In genomic region chr11:45550376-45550775, GRCm38 (mm10) we compare ENCODE assay signal across 22 mouse cellular contexts.
A peak's percentile ranks its signal among the peaks of the same experiment; 100 is the strongest.
DNase-seq lines count a peak whose midpoint lies in the region; ATAC-seq lines count a peak whose summit lies in the region.
"Had no signal": no experiment of that assay in that cellular context is flagged by ENCODE, and none has a peak within 500 bp of the region (broad histone marks: within the 10 kb centered on the region; RNA-seq: fewer than 3 reads in every experiment).

No protein-coding gene starts in this region.

- no peaks in the 10 kb centered on the region for H3K9me3 ChIP-seq in kidney, embryonic 15.5 days (replicated peaks)
- no peaks in the 10 kb centered on the region for H3K9me3 ChIP-seq in limb, embryonic 10.5 days (replicated peaks)
- no peaks in the 10 kb centered on the region for H3K9me3 ChIP-seq in neural tube, embryonic 14.5 days (ENCODE audit: control insufficient read depth, low read length)
- H3K9me3 ChIP-seq: embryonic facial prominence, embryonic 15.5 days; heart, embryonic 13.5 days had no signal

- peaks cover 19% of the 10 kb centered on the region for H3K27me3 ChIP-seq in kidney, embryonic 15.5 days
- H3K27me3 ChIP-seq in limb, embryonic 10.5 days (ENCODE audit: low read depth, poor library complexity, severe bottlenecking) = peaks cover 29% of the 10 kb centered on the region
- H3K27me3 ChIP-seq in neural tube, embryonic 14.5 days (ENCODE audit: control insufficient read depth, insufficient read depth, low read length) = no peaks in the 10 kb centered on the region
- H3K27me3 ChIP-seq: heart, embryonic 13.5 days had no signal

- 0 out of 2 replicates have a peak overlapping the region, but pooled peaks have one; percentile 7 for H3K4me2 ChIP-seq in kidney, embryonic 15.5 days
- no peak overlapping the region for H3K4me2 ChIP-seq in neural tube, embryonic 14.5 days (ENCODE audit: low read depth, low read length)
- H3K4me2 ChIP-seq: embryonic facial prominence, embryonic 15.5 days; heart, embryonic 13.5 days; liver, embryonic 11.5 days had no signal

- H3K4me1 ChIP-seq in kidney, embryonic 15.5 days = peaks cover 7% of the 10 kb centered on the region; the same call in 1 of the 2 replicates
- H3K4me1 ChIP-seq in limb, embryonic 10.5 days = peaks cover 61% of the 10 kb centered on the region
- peaks cover 7% of the 10 kb centered on the region; the same call in 1 of the 2 replicates for H3K4me1 ChIP-seq in neural tube, embryonic 14.5 days (ENCODE audit: control insufficient read depth, insufficient read depth, low read length)
- H3K4me1 ChIP-seq: embryonic facial prominence, embryonic 15.5 days had no signal

- WGBS in kidney, embryonic 15.5 days = 22% methylated on average over 7 of the region's 7 CpGs
- WGBS in limb, embryonic 10.5 days = 15% methylated on average over 7 of the region's 7 CpGs
- WGBS in neural tube, embryonic 14.5 days = 16% methylated on average over 7 of the region's 7 CpGs

- peak; percentile 28 for DNase-seq in embryo, embryonic 11 days
- DNase-seq in embryo, embryonic 10 days (ENCODE audit: low spot score) = no peak
- no peak for DNase-seq in kidney, postnatal 4 days
- DNase-seq in limb, embryonic 10.5 days (ENCODE audit: low spot score) = peak; percentile 79
- no peak for DNase-seq in lung, postnatal 10 days
- DNase-seq: adrenal gland, postnatal 10 days; cerebellum, adult 9-11 months; gastrocnemius, postnatal 14 days; heart, adult 18-20 months; heart, postnatal 36 days; lung, adult 18-20 months; thymus, postnatal 25 days had no signal

- H3K4me3 ChIP-seq in kidney, embryonic 15.5 days (replicated peaks) = no peak overlapping the region
- H3K4me3 ChIP-seq in limb, embryonic 10.5 days = peak overlapping the region; percentile 31
- H3K4me3 ChIP-seq in neural tube, embryonic 14.5 days (ENCODE audit: low read depth, low read length) = no peak overlapping the region
- H3K4me3 ChIP-seq: embryonic facial prominence, embryonic 15.5 days; heart, embryonic 13.5 days; left cerebral cortex, adult 2 months had no signal

- ATAC-seq in kidney, embryonic 15.5 days (replicated peaks; ENCODE audit: low FRiP score) = no peak
- peak; percentile 70; the same call in 1 of the 2 replicates for ATAC-seq in neural tube, embryonic 14.5 days (ENCODE audit: low read depth)
- ATAC-seq: CD4-positive, CD25-positive, alpha-beta regulatory T cell, adult 4 months; intestine, embryonic 16.5 days; midbrain, embryonic 16.5 days; Patski had no signal

- no peak overlapping the region for H3K9ac ChIP-seq in kidney, embryonic 15.5 days
- no peak overlapping the region for H3K9ac ChIP-seq in neural tube, embryonic 14.5 days (replicated peaks; ENCODE audit: low read depth, low read length)
- H3K9ac ChIP-seq: embryonic facial prominence, embryonic 15.5 days; heart, embryonic 13.5 days had no signal

- H3K27ac ChIP-seq in kidney, embryonic 15.5 days = no peak overlapping the region
- peak overlapping the region; percentile 80 for H3K27ac ChIP-seq in limb, embryonic 10.5 days
- peak overlapping the region; percentile 63; the same call in 1 of the 2 replicates for H3K27ac ChIP-seq in neural tube, embryonic 14.5 days (ENCODE audit: low read depth, low read length)
- H3K27ac ChIP-seq: embryonic facial prominence, embryonic 15.5 days; heart, embryonic 13.5 days; left cerebral cortex, adult 2 months had no signal

- H3K36me3 ChIP-seq in kidney, embryonic 15.5 days = no peaks in the 10 kb centered on the region
- H3K36me3 ChIP-seq in limb, embryonic 10.5 days = no peaks in the 10 kb centered on the region
- H3K36me3 ChIP-seq in neural tube, embryonic 14.5 days (ENCODE audit: control insufficient read depth, insufficient read depth, low read length) = no peaks in the 10 kb centered on the region
- H3K36me3 ChIP-seq: embryonic facial prominence, embryonic 15.5 days; heart, embryonic 13.5 days had no signal

Comparison
In these comparisons a context has a peak if more than half of its experiments do, and no peak if none do; other contexts are left out.
1. DNase-seq: peak in embryo, embryonic 11 days (single experiment) and limb, embryonic 10.5 days (single experiment); none in embryo, embryonic 10 days (single experiment), kidney, postnatal 4 days (0 of 2) and lung, postnatal 10 days (single experiment).